Mouse (Mus musculus): Measurements from ENCODE around the gene Meis2.

Gene Meis2

GRCm38 (mm10) chr2:116071571-116072320 is 6.1 kb upstream of the Meis2 start:
- TF ChIP-seq GATA4 (IDR thresholded peaks at IDR 0.05; ENCODE audit: insufficient replicate concordance, low read length): peak; percentile 66; the same call in 1 of the 2 replicates

- no peak for TF ChIP-seq GATA4 (IDR thresholded peaks at IDR 0.05; ENCODE audit: insufficient replicate concordance, low read length)
Measured at GRCm38 (mm10) chr2:116070614-116071425, 5.2 kb upstream of the Meis2 start.

- TF ChIP-seq GATA4 (IDR thresholded peaks at IDR 0.05; ENCODE audit: insufficient replicate concordance, low read length): no peak
Measured at GRCm38 (mm10) chr2:116069451-116070225, 4.0 kb upstream of the Meis2 start.

- TF ChIP-seq GATA4 (IDR thresholded peaks at IDR 0.05; ENCODE audit: insufficient replicate concordance, low read length): no peak
Measured at GRCm38 (mm10) chr2:116068901-116069300, 3.3 kb upstream of the Meis2 start.

GRCm38 (mm10) chr2:116068461-116068860 is 2.8 kb upstream of the Meis2 start:
- TF ChIP-seq GATA4 (IDR thresholded peaks at IDR 0.05; ENCODE audit: insufficient replicate concordance, low read length): no peak

- TF ChIP-seq GATA4 (IDR thresholded peaks at IDR 0.05; ENCODE audit: insufficient replicate concordance, low read length): no peak
Measured at GRCm38 (mm10) chr2:116067711-116068110, 2.1 kb upstream of the Meis2 start.

GRCm38 (mm10) chr2:116067065-116067497 is 1.4 kb upstream of the Meis2 start:
- no peak; the same call in 1 of the 2 replicates for TF ChIP-seq GATA4 (IDR thresholded peaks at IDR 0.05; ENCODE audit: insufficient replicate concordance, low read length)

GRCm38 (mm10) chr2:116066057-116066941 is 660 bp upstream of the Meis2 start:
- no peak; the same call in 1 of the 2 replicates for TF ChIP-seq GATA4 (IDR thresholded peaks at IDR 0.05; ENCODE audit: insufficient replicate concordance, low read length)

- TF ChIP-seq GATA4 (IDR thresholded peaks at IDR 0.05; ENCODE audit: insufficient replicate concordance, low read length): no peak
Measured at GRCm38 (mm10) chr2:116065057-116065456, 582 bp downstream of the Meis2 start.

GRCm38 (mm10) chr2:116064521-116064920 is 1.1 kb downstream of the Meis2 start:
- no peak for TF ChIP-seq GATA4 (IDR thresholded peaks at IDR 0.05; ENCODE audit: insufficient replicate concordance, low read length)

GRCm38 (mm10) chr2:116063819-116064293 is 1.8 kb downstream of the Meis2 start:
- TF ChIP-seq GATA4 (IDR thresholded peaks at IDR 0.05; ENCODE audit: insufficient replicate concordance, low read length): no peak

GRCm38 (mm10) chr2:116062761-116063441 is 2.7 kb downstream of the Meis2 start:
- TF ChIP-seq GATA4 (IDR thresholded peaks at IDR 0.05; ENCODE audit: insufficient replicate concordance, low read length): no peak

- no peak for TF ChIP-seq GATA4 (IDR thresholded peaks at IDR 0.05; ENCODE audit: insufficient replicate concordance, low read length)
Measured at GRCm38 (mm10) chr2:116062251-116062651, 3.4 kb downstream of the Meis2 start.

Measured in liver, adult (tissue).